Mouse (Mus musculus) naive thymus-derived CD4-positive, alpha-beta T cell, adult 2 months (primary cell): Measurements from ENCODE around the gene Sema3e.

Source experiments
- DNase-seq: peaks from one replicate; pipeline ENCODE4 v3.0.0-alpha.2; 2011; ENCODE audit warnings: low read depth

Sema3e gene

DNA sequence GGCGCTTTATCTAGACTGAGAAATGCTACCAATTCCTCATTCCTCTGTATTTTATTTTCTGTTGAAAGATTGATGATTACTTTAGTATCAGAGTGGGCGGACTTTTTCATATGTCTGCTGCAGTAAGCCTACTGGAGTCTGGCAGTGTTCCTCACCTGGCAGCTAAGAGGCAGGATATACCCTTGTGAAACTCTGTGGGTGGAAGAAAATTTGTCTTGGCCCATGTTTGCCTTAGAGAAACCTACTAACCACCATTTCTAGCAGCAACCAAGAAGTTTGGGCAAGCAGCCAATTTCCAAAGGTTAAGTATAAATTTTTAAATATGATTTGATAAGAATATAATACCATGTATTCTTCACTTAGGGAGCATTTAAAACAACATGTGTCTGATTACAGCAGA is 63.0 kb downstream of the Sema3e start:
- DNase-seq, result no peak

DNA sequence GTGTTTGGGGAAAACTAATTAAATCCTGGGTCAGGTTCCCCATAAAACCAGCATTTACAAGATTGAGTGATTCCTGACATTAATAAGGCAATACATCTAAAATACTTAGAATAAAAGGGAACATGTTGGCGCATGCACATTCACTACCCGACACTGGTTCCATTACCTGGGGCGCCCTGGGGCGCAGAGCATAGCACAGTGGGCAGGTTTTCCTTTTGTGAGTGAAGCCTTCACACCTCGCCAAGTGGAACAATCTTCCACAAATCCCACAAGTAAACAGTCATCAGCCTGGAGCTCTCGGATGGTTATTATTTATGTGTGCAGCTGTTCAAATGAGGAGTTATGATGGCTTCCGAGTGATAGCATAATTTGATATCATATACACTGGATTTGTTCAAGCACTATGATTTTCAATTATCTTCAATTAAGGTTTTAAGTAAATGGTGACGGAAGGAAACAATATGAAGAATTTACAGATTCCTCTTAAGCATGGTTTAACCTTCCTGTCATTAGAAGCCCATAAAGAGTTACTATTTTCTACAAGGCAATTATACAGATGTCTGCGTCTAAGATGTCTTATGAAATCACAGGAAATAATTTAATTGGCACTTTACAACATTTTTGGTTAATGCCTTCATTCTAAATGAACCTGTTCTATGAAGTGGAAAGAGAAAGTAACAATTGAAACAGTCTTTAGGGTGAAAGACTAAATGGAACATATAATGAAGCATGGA is 65.0 kb downstream of the Sema3e start:
- no peak for DNase-seq

DNA sequence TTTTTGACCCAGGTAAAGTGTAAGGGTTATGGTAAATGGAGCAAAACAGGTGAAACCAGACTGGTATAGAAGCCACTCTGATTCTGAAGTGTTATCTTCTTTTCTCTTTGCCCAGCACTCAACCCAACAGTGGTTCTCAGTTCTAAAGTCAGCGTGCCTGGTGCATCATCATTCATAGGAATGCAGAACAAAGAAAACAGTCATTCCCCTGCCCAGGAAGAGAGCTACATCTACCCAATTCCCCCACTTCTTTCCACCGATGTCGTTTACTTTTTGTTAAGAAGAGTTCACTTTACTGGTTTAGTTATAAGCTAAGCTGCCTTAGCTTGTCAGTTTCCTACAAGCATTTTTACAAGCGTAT is 65.5 kb downstream of the Sema3e start:
- no peak for DNase-seq

GRCm38 (mm10) chr5:14092262-14092776 is 67.2 kb downstream of the Sema3e start:
- DNase-seq, result no peak

DNA sequence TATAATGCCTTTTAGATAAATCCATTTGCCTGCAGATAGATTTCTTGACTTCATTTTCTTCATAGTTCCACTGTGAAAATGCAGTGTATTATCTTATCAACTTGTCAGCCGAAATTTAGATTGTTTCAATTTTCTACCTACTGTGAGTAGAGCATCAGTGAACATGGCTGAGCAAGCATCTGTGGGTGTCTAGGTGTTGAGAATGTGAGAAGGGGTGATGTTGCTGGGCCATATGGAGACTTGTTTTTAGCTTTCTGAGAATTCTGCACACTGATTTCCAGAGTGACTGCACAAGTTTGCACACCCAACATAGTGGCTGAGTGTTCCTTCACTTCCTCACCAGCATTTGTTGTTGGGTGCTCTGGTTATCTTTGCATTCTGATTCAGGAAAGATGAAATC is 71.1 kb downstream of the Sema3e start:
- no peak for DNase-seq

GRCm38 (mm10) chr5:14098677-14099076 is 73.6 kb downstream of the Sema3e start:
- no peak for DNase-seq

DNA sequence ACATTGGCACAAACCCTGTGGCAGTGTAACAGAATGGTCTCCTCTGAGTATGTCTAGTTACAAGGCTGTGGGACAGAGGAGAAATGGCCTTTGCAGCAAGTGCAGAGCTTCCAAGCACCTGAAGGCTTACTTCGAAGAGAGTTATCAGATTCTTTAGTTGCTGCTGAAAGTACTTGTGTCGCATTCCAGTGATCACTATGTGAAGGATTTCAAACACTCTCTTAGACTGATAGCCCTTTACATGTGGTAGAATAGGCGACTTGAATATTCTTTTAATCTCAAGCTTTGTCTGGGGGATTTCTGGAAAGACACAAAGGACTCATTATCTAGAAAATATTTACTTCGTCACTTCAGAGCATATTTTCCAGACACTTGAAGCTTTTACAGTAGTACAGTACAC is 82.3 kb downstream of the Sema3e start:
- no peak for DNase-seq

DNA sequence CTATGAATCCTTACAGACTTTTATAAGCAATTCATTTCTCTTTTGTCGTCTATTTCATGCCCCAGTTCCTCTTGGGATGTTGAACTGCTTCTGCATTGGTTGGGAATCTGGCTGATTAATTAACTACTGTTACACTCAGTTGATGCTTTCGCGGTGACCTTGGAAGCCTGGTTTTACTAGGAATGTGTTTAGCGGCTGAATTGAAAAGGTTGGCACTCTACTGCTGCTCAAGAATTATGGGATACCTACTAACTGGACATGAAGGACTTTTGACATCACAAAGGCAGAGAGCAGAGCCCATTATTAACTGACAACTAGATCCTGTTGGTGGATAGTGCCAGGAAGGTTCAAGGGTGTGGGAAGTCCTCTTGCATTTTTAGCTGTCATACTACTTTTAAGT is 83.9 kb downstream of the Sema3e start:
- DNase-seq, result no peak

GRCm38 (mm10) chr5:14111401-14111800 is 86.3 kb downstream of the Sema3e start:
- no peak for DNase-seq

DNA sequence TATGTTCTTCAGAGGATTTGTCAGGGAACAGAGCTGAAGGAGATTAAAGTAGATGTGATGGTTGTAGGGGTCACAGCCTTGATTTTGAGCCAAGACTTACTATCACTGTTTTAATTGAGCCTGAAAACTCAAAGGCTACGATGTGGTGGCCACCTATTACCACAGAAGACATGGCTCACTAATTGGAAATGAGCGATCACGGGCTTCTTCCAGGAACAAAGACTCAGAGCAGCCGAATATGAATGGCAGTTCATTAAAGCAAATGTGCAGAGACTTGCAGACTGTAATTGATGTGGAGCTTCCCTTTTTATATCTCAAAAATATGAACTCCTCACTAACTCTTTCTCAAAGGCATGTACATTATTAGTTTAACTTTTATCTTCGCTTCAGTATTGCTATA is 96.8 kb downstream of the Sema3e start:
- DNase-seq, result no peak

GRCm38 (mm10) chr5:14126591-14126990 is 101.5 kb downstream of the Sema3e start:
- DNase-seq, result no peak

DNA sequence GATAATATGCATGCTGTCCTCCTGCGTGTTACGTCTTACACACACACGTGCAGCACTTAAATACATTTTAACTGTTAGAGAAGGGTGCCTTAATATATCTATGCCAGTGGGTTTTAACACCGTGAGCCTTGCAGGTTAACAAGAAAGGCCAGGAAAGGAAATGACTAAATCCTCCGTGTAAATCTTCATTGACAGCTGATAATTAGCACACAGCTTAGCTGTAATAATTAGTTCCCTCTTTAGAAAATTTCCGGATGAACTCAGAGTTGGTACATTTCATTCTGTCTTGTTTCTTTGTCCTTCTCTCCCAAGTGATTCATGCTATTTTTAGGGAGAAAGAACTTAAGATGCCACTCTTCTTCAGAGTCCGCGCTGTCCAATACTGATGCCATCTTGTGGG is 110.9 kb downstream of the Sema3e start:
- no peak for DNase-seq

DNA sequence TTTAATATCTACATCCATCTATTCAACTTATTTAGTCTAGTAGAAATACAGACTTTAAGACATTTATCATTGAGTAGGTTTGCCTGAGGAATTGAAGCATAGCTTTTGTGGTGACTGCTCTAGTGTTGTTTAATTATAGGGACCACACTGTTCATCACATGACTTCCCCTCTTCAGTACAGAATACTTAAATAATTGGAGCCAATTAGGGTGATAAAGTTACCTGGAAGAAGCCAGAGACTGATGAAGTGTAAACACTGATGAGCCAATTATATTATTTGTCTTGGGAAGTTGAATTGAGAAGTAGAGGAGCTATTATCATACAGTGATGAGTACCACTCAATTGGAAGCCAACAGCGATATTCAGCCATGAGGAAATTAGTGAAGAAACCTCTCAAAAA is 113.6 kb downstream of the Sema3e start:
- no peak for DNase-seq

- DNase-seq, result no peak
Measured at GRCm38 (mm10) chr5:14162579-14162978, 137.5 kb downstream of the Sema3e start.

GRCm38 (mm10) chr5:14163280-14163679 is 138.2 kb downstream of the Sema3e start:
- no peak for DNase-seq

DNA sequence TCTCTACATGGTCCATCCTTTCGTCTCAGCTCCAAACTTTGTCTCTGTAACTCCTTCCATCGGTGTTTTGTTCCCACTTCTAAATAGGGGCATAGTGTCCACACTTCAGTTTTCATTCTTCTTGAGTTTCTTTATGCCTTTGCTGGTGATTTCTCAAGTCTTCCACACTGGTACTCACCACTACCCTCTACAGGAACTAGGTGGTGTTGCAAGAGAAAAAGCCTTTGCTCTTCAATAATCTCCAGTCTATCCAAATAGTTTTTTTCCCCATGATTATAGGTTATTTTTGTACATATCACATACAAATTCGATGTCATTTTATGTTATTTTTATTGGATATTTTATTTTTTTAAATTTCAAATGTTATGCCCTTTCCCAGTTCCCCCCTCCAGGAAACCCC is 142.7 kb downstream of the Sema3e start:
- DNase-seq, result no peak

DNA sequence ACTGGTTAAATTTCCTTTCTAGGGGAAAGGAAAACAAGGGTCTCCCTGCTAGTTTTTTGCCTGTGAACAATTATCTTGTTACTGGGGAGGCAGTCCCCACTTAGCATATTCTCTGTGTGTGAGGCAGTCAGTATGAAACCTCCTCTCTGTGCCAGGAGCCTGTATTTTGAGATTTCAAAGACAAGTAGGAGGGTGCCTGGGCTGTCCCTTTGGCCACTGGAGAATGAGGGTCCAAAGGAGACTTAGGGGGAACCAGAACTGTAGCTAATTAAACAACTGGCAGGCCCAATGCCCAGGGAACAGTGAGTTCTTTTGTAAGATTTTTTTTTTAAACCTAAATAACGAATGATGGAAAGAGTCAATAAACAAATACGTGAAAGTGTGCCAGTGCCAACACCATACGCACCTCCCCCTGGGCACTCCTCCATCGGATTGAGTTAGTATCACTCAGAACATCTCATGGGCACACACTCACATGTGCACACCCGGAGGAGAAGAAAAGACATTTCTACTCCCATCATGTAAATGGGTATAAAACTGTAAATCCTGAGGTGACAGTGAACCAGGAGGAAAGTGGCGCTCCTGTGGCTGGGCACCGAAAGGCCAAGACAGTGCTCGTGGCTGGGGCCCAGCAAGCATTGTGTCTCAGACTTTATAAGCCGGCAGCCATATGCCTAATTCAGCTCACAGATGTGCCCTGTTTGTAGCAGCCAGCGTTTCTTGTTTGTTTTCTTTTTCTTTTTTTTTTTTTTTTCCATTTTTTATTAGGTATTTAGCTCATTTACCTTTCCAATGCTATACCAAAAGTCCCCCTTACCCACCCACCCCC is 148.5 kb downstream of the Sema3e start:
- no peak for DNase-seq

DNA sequence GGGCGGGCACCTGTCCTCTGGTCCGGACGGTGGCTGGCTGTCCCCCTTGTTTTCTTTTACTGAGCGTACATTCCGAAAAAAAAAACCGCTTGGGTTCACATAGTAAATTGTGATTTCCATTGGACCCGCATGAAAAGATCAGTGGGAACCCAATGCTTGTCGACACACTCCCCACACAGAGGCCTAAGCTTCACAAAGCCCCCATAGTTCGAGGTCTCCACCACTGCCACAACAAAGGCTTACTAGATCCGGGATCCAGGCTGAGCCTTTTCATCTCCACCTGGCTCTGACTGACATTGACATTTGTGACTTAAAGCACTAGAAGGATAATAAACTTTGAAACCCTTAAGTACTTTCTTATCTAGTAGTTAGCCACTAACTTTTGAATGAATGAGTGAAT is 155.5 kb downstream of the Sema3e start:
- no peak for DNase-seq

DNA sequence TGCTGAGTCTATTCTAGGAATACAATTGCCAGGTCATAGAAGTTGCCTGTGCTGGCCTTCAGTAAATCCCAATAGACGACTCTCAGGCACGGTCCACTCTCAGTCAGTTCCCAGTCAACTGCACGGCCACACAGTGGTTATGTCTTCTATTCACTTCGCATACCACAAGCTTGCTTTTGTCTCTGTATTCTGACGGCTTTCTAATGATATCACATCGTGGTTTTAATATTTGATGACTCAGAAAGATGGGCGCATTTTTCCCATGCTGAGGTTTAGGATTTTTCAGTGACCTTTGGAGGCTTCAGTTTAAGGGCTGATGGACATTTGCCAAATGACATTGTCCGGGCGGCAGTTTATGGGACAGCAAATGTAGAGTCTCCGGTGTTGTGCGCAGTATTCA is 157.1 kb downstream of the Sema3e start:
- DNase-seq, result no peak

DNA sequence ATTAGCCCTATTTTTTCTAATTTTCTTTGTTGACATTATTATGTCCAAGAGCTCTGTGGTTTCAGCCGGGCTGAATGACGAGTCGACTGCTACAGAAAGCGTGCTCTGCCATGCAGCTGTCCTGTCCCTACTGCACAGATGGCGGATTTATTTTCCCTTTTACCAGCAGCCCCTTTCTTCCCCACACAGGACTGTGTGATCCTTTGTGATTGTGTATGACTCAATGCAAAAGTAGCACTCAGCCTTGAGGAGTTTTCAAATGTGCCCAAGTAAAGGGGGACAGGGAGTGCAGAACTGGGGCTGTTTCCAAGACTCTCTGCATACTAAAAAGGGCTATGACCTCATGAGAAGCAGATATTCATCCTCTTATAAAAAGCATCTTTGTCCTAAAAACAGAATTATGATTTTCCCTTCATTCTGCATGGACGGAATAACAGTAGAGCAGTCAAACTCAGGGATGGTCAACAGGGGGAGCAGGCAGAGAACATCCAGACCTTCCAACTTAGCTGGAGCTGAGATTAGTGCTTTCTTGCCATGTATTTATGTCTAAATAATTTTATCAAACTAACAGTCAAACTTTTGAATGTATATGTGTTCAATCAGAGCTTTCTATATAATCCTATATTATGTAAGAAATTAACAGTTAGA is 170.2 kb downstream of the Sema3e start:
- DNase-seq, result no peak

GRCm38 (mm10) chr5:14198344-14199040 is 173.4 kb downstream of the Sema3e start:
- no peak for DNase-seq

DNA sequence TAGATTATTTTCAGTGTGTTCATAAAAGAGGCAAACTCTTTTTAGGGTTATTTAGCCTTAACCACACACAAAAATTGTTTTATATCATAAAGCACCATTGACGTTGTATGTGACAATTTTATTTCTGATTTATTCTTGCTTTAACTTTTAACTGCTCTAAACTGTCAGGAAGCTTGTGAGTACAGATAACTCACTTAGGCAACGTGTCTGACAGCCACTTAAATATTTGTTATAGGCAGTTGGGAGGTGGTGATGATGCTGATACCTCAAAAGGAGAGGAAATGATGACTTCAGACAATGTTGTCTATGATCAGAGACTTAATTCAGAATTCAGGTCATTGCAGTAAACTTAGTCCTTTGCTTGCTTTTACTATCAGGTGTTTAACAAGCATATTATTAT is 181.7 kb downstream of the Sema3e start:
- no peak for DNase-seq
